Mouse (Mus musculus) layer of hippocampus, adult 2 months (tissue): ENCODE data around the gene Klhl5. TPM values are rescaled to one million over a fixed set of nuclear protein-coding genes. Genes with fewer than 3 reads are reported as not detected.
A peak's percentile ranks its signal among the peaks of the same experiment; 100 is the strongest.

Experiments used
- DNase-seq, 2 experiments: peaks; one replicate each; pipeline ENCODE4 v3.0.0; 2022; ENCODE audit warnings: low spot score in 2 of 2
- H3K27ac ChIP-seq: fragments of 200-600 bp; 2 replicates; pipeline ENCODE4 v1.8.1; 2022
- H3K4me3 ChIP-seq: fragments of 200-600 bp; 2 replicates; pipeline ENCODE4 v1.8.1; 2022; ENCODE audit warnings: mild to moderate bottlenecking
- CTCF ChIP-seq: fragments of 200-600 bp; conservative IDR thresholded peaks from 2 replicates; pipeline ENCODE4 v1.8.1; 2022; ENCODE audit warnings: antibody characterized with exemption, mild to moderate bottlenecking, moderate library complexity
- total RNA-seq, 2 experiments: library from RNA; stranded (reverse); gene quantifications; 2 replicates each; pipeline ENCODE4 v1.2.3; 2021

Gene Klhl5
- total RNA-seq, 2 experiments from 2014 or later: 53.8 to 62.9 TPM

- DNase-seq: no peak
- H3K4me3 ChIP-seq: no peak overlapping the region
- no peak overlapping the region for H3K27ac ChIP-seq
- TF ChIP-seq CTCF: no peak
Measured at GRCm38 (mm10) chr5:65136159-65136558, 28.8 kb downstream of the Klhl5 start.

- no peak for DNase-seq
- no peak for TF ChIP-seq CTCF
- no peak overlapping the region for H3K27ac ChIP-seq
- H3K4me3 ChIP-seq: no peak overlapping the region
Measured at GRCm38 (mm10) chr5:65137073-65137472, 29.7 kb downstream of the Klhl5 start.

GRCm38 (mm10) chr5:65141242-65141641 lies 33.9 kb downstream of the Klhl5 start:
- Histone ChIP-seq H3K27ac (no peak overlapping the region), H3K4me3 (no peak overlapping the region)
- TF ChIP-seq CTCF: no peak
- DNase-seq: no peak

- Histone ChIP-seq H3K27ac (no peak overlapping the region), H3K4me3 (no peak overlapping the region)
- no peak for TF ChIP-seq CTCF
- DNase-seq: no peak
Measured at GRCm38 (mm10) chr5:65142247-65142646, 34.9 kb downstream of the Klhl5 start.

- Histone ChIP-seq H3K27ac (peak overlapping the region; percentile 71), H3K4me3 (no peak overlapping the region)
- no peak for DNase-seq
- no peak for TF ChIP-seq CTCF
Measured at GRCm38 (mm10) chr5:65145499-65146101, 38.3 kb downstream of the Klhl5 start.

- DNase-seq: peak in 1 of 2 experiments; percentile 36
- Histone ChIP-seq H3K27ac (peak overlapping the region; percentile 71), H3K4me3 (no peak overlapping the region)
- no peak for TF ChIP-seq CTCF
Measured at GRCm38 (mm10) chr5:65146749-65147148, 39.4 kb downstream of the Klhl5 start.

- DNase-seq: no peak
- peak overlapping the region; percentile 63; the same call in 1 of the 2 replicates for H3K27ac ChIP-seq
- no peak overlapping the region for H3K4me3 ChIP-seq
- no peak for TF ChIP-seq CTCF
Measured at GRCm38 (mm10) chr5:65149706-65150105, 42.4 kb downstream of the Klhl5 start.

- Histone ChIP-seq H3K4me3 (no peak overlapping the region), H3K27ac (no peak overlapping the region; the same call in 1 of the 2 replicates)
- no peak for DNase-seq
- TF ChIP-seq CTCF: no peak
Measured at GRCm38 (mm10) chr5:65150376-65150955, 43.1 kb downstream of the Klhl5 start.

GRCm38 (mm10) chr5:65151276-65151675 lies 43.9 kb downstream of the Klhl5 start:
- DNase-seq: no peak
- H3K4me3 ChIP-seq: no peak overlapping the region

GRCm38 (mm10) chr5:65151767-65152166 lies 44.4 kb downstream of the Klhl5 start:
- Histone ChIP-seq H3K27ac (no peak overlapping the region), H3K4me3 (no peak overlapping the region)
- no peak for TF ChIP-seq CTCF
- DNase-seq: no peak

More at GRCm38 (mm10) chr5:65151276-65151675, 43.9 kb downstream of the Klhl5 start:
- TF ChIP-seq CTCF: no peak
- no peak overlapping the region for H3K27ac ChIP-seq

GRCm38 (mm10) chr5:65154287-65154686 lies 46.9 kb downstream of the Klhl5 start:
- DNase-seq: no peak
- Histone ChIP-seq H3K27ac (no peak overlapping the region), H3K4me3 (no peak overlapping the region)
- no peak for TF ChIP-seq CTCF

GRCm38 (mm10) chr5:65156853-65157252 lies 49.5 kb downstream of the Klhl5 start:
- H3K4me3 ChIP-seq: no peak overlapping the region
- peak; percentile 74 for TF ChIP-seq CTCF
- DNase-seq: no peak

GRCm38 (mm10) chr5:65157412-65158381 lies 50.4 kb downstream of the Klhl5 start:
- TF ChIP-seq CTCF: peak; percentile 64
- no peak for DNase-seq
- Histone ChIP-seq H3K27ac (peak overlapping the region; percentile 54), H3K4me3 (no peak overlapping the region)

More at GRCm38 (mm10) chr5:65156853-65157252, 49.5 kb downstream of the Klhl5 start:
- peak overlapping the region; percentile 40; the same call in 1 of the 2 replicates for H3K27ac ChIP-seq
